Mouse (Mus musculus) urinary bladder, adult 2 months (tissue): ENCODE measurements around the gene Gm11733. TPM values are rescaled to one million over a fixed set of nuclear protein-coding genes. Genes with fewer than 3 reads are reported as not detected.
"Not testable (repeated sequence)": the region's sequence is repeated elsewhere in the genome, so short reads cannot be mapped to it uniquely, and the experiment has no call there.

Source experiments
- DNase-seq: peaks from one replicate; pipeline ENCODE4 v3.0.0; 2022; ENCODE audit warnings: low spot score
- polyA plus RNA-seq: library from polyadenylated mRNA; depleted of rRNA; stranded (reverse); fragments of >200 nt; gene quantifications from 2 replicates; pipeline ENCODE4 v1.2.3, GENCODE M21; 2012; rRNA removed

The Gm11733 gene
- polyA plus RNA-seq, result 0.04 TPM in 2 replicates

DNA sequence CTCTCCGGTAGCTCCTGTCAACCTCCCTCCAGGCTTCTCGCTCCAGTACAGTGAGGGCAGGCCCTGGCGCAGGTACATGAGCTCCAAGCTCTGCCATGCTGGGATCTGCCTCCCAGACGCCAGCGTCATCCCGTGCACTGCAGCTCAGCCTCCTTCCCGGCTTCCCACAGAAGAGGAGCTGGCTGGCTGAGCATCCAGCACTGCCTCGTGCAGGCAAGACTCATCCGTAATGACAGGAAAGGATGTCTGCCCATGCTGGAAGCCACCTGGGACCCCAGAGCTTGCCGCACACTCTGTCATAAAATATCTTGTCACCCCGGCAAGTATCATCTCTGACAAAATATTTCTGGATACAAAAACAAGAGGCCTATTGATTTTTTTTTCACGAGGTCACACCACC lies at the start of gene Gm11733:
Gene Gm11733 (plus strand): TSS at position 171 of the 400 bp plus-strand sequence.
- no peak for DNase-seq

GRCm38 (mm10) chr11:117436401-117437109 lies 47.6 kb upstream of the Gm11733 start:
- no peak for DNase-seq

- DNase-seq, result no peak
These were observed 47.1 kb upstream of the Gm11733 start for GRCm38 (mm10) chr11:117437110-117437490.

GRCm38 (mm10) chr11:117438363-117438762 lies 45.8 kb upstream of the Gm11733 start:
- DNase-seq, result no peak

DNA sequence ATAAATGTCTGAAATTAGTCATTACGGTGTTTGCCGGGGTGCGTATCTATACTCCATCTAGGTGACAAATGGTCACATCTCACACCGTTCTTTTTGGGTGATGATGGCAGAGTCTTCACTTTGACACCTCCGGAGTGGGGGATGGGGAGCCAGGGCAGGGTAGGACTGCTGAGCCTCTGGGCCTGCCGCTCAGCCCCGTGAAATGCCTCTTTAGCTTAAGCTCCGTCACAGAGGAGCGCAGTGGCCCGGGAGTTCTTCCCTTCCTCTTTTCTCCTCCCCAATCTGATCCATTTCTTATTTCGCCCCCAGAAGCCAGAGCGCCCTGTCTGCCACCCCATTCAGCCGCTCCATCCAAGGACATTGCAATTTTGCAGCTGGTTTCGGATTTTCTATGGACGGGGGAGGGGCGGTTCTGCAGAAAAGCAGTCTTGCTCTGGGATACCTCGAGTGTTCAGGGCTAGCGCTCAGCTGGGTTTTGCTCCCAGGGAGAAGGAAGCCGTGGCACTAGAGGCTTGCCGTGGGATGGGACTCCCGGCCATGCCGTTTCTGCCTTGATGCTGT lies 43.2 kb upstream of the Gm11733 start:
- no peak for DNase-seq

- no peak for DNase-seq
These were observed 40.1 kb upstream of the Gm11733 start for GRCm38 (mm10) chr11:117444090-117444489.

DNA sequence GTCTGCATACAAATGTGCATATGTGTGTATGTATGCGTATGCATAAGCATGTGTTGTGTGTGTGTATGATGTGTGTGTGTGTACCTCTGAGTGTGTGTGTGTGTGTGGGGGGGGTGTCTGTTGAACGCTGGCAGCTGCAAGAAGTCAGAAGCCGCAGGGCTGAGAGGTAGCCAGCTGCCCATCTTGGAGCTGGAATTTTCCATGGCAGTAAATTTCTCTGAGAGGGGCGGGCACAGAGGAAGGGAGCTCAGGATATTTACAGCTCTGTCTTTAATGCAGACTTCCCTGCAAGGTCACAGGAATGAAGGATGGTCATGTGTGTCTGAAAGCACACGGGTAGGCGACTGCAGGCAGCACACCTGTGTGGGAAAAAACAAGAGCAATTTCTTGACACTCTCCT lies 38.5 kb upstream of the Gm11733 start:
- DNase-seq, result no peak

DNA sequence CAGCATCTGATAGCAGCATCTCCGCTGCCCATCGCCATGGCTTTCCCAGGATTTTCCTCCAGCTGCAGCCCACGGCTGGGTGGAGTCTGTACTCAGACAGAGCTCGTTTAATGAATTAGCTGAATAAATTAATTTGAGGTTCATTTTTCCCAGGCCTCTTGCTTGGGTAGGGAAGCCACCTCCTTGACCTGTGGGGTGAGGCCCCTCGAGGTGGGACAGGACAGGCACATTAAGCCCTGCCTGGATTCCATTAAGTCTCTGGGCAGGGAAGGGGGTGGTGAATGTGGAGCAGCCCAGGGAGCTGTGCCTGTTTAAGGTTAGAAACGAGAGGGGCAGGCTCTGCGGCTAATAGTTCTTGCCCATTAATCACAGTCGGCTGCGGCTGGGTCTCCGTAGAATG lies 30.1 kb upstream of the Gm11733 start:
- DNase-seq, result no peak

- no peak for DNase-seq
These were observed 25.0 kb upstream of the Gm11733 start for GRCm38 (mm10) chr11:117459148-117459547.

- DNase-seq, result no peak
These were observed 21.8 kb upstream of the Gm11733 start for GRCm38 (mm10) chr11:117462202-117462864.

- not testable (repeated sequence) for DNase-seq
These were observed 20.8 kb upstream of the Gm11733 start for GRCm38 (mm10) chr11:117463416-117463815.

DNA sequence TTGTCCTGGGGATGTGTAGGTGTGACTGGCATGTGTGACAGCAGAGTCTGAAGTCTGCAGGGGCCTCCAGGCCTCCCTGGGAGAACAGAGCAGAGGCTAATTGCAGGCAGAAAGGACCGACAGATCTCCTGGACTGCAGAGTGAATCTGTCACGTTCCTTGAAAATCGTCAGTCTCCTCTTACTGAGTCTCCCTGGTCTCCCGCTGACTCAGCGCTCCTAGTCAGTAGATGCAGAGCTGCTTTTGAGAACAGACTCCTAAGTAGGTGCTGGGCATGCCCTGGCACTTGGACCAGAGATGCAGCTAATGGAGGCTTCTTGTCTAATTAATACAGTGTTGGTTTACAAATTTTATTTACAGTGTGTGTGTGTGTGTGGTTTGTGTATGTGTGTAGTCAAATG lies 17.9 kb upstream of the Gm11733 start:
- no peak for DNase-seq

- DNase-seq, result no peak
These were observed 17.3 kb upstream of the Gm11733 start for GRCm38 (mm10) chr11:117466911-117467310.

GRCm38 (mm10) chr11:117468585-117469363 lies 15.4 kb upstream of the Gm11733 start:
- no peak for DNase-seq

DNA sequence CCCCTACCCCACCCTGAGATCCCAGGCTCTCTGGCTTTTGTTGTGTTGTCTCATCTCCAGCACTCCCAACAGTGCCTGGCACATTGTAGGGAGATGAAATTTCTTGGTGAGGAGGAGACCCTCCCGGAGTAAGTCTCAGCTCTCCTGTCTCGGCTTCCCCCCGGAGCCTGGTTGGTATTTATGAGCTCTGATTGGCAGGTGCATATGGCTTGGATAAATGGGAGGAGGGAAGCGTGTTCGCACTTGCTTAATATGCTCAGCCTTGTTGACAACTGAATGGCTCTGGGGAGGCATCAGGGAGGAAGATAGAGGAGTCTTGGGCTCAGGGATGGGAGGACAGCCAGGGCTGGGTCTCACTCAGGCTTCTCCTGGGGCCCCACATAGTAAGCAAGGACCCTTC lies 14.4 kb upstream of the Gm11733 start:
- no peak for DNase-seq

DNA sequence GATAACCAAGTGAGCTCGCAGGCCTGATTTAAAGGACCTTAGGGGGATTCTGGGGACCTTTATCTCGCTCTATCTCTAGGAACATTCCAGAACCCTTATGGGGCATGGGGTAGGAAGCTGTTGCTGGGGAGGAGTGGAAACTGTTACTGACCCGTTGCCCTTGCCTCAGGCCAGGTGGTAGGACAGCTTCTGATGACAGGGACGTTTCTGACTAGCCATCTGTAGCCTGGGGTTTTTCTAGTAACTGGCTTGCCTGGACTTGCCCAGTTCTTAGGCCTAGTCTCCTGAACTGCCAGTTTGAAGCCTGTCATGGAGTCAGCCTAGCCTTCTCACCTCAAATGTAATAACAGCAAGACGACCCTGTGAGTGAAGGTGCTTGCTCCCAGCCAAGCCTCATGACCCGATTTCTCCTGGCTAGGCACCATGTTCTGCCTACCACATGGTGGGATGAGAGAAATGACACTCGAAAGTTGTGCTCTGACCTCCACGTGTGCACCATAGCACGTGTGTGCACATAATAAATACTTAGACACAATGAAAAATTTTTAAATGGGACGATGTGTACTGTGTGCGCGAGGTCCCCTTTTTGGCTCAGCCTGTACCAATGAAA lies 13.5 kb upstream of the Gm11733 start:
- no peak for DNase-seq

DNA sequence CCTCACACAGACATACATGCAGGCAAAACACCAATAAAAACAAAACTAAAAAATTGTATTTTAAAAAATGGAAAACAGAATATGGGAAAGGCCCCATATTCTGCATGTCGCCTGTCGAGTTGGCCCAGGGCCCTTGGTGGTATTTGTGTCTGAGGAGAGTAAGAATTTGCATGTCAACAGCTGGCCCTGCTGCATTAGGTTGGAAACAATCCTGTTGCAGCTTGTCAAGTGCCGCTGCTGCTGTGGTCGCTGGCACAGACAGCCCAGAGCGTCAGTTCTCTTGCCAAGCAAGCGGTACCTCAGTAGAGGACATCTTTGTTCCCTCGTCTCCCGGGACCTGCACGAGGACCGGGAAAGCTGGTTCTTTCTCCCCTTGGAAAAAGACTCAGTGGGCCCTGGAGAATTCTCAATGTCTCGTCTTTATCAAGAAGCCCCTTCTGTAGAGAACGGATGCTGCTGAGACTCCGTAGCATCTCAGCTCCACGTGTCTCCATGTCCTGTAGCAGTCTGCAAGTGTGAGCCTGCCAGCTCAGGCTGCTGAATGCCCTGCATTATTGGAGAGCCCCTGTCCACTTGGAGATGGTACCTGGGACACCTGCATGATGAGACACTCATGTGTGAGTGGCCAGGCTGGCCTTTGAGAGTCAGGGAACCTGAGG lies 12.4 kb upstream of the Gm11733 start:
- DNase-seq, result no peak

GRCm38 (mm10) chr11:117472885-117473284 lies 11.3 kb upstream of the Gm11733 start:
- DNase-seq, result no peak

DNA sequence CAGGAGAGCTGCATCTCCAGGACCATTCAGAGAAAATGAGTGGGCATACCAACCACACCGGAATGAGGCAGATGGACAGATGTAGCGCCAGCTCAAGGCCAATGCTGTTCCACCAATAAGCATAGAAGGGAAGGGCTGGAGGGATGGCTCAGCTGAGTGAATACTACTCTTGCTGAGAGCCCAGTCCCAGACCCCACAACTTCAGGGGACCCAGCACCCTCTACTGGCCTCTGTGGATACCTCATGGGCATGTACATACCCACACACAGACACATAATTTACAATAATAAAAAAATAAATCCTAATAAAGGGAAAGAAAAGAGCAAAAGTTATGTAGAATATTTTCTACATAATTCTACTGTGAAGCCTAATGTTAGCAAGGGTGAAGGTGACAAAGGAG lies 9.0 kb upstream of the Gm11733 start:
- DNase-seq, result no peak

- DNase-seq, result no peak
These were observed 8.5 kb upstream of the Gm11733 start for GRCm38 (mm10) chr11:117475669-117476068.

DNA sequence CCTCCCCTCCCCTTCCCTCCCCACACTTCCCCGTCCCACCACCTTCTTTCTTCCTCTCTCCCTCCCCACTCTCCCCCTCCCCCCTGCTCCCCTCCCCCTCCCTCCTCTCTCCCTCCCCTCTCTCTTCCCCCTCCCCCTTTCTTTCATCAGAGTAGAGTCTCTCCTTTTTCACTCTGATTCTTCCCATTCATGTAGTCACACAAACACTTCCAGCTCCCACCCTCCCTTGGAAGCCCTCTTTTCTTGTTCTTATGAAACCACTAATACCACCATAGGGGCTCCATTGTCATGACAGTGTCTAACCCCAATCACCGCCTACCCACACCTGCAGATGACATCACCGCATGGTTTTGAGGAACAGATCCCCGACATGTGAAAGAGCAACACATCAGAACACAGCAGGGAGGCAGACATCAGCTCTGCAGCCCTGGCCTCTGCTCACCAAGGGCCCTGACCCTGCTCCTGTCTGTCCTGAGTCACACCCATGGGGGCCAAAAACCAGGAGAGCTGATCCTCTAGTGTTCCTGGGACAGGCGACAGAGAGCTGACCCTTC lies 7.5 kb upstream of the Gm11733 start:
- DNase-seq, result no peak
